Mouse (Mus musculus) v-Abl transformed pro-B cells (cell line): ENCODE measurements around the gene Cenpn.

Experiments
- in situ Hi-C, 2 experiments: fragments of 400-800 bp; cut with MboI; formaldehyde crosslinking; loops; one replicate each; pipeline ENCODE4 v1.15.1; 2025; ENCODE audit not compliant: unreplicated experiment in 2 of 2

Gene Cenpn

GRCm38 (mm10) chr8:116928588-116928987 lies 7.1 kb downstream of the Cenpn start:
- in situ Hi-C loops = loop anchor here in 1 of 2 experiments (5.0 kb wide), 1 partner anchor 544 kb away; no protein-coding TSS in a partner anchor

- in situ Hi-C loops = no loop called here
Measured at GRCm38 (mm10) chr8:116934976-116935375, 13.4 kb downstream of the Cenpn start.

- in situ Hi-C loops = no loop called here
Measured at GRCm38 (mm10) chr8:116935506-116935905, 14.0 kb downstream of the Cenpn start.

GRCm38 (mm10) chr8:116942284-116943058 lies 20.9 kb downstream of the Cenpn start:
- in situ Hi-C loops = loop anchor here (5.0 kb wide), 1 partner anchor 35 kb away; the partner anchor contains the start of gene 1700030J22Rik (in 2 of the 2)

GRCm38 (mm10) chr8:116943161-116943554 lies 21.6 kb downstream of the Cenpn start, which contains the start of gene Atmin:
Atmin (plus strand) TSS chr8:116943393.
- in situ Hi-C loops = loop anchor here (5.0 kb wide), 1 partner anchor 34 kb away; the partner anchor contains the start of gene 1700030J22Rik (in 2 of the 2)

DNA sequence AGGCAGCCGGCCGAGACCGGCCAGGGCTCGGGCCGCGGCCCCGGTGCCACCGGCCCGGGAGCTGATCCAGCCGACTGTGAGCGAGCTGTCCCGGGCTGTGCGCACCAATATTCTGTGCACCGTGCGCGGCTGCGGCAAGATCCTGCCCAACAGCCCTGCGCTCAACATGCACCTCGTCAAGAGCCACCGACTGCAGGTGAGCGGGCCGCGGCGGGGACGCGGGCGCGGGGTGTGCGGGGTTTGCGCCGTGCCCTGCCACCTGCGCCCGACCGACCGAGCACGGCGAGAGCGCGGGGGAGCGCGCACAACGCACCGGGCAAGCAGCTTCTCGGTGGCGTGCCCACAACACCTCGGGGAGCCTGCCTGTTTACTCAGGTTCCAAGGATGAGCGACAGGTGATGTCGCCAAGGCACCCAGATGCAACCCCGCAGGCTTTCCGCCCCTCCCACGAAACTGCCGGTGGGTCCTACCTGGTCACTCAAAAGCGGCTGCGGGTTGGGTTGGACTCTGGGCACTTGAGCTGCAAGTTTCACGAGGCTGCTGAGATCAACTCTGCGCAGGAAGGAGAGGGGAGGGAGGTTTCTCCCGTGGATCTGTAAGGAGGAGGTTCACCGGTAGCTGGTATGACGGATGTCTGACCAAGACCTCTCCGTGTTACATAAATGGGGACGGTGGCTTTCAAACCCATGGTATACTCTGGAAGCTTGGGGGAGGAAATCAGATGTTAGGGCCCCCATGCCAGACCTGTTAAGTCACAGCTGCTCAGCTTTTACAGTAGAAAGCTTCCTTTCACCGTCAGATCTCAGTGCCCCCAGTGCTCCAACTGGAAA lies 22.2 kb downstream of the Cenpn start:
- in situ Hi-C loops = loop anchor here (5.0 kb wide), 1 partner anchor 34 kb away; the partner anchor contains the start of gene 1700030J22Rik (in 2 of the 2)

DNA sequence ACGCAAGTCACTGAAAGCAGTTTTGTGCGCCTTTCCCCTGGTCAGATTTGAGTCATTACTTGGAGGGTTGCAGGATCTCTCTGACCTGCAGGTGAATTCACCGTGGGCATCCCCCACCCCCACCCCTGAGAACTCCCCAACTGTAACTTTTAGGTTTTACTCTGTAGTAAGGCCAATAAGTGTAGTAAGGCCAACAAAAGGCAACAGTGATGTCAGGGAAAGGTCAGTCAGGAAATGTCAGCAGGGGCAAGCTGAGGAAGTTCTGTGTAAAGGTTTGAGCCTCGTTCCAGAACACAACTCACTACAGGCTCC lies 22.8 kb downstream of the Cenpn start:
- in situ Hi-C loops = loop anchor here (5.0 kb wide), 1 partner anchor 33 kb away; the partner anchor contains the start of gene 1700030J22Rik (in 2 of the 2)

- in situ Hi-C loops = no loop called here
Measured at GRCm38 (mm10) chr8:116945169-116945910, 23.8 kb downstream of the Cenpn start.

DNA sequence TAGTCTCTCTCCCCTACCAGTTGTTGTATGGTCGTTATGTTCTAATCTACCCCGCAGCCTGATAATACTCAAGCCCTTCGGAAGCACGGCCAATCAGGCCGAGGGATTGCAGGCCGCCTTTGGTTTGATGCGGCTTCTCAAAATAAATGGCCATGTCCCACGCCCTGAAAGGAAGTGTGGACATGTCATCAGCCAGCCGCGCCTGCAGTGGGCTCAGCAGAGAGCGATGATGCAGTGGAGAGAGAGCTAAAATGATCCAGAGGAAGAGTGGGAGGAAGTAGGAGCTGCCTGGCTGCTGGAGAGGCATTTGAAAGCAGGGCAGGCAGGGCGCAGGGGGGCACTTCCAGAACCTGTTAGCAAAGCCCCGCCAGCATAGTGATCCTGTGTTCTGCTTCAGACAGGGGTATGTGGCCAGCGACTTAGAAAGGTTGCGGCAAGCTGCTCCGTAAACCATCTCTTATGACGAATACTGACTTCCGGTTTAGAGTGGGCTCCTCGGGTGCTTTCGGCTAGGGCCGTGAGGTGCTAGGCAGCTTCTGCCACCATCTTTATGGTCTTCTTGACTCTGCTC lies 24.8 kb downstream of the Cenpn start:
- in situ Hi-C loops = no loop called here

DNA sequence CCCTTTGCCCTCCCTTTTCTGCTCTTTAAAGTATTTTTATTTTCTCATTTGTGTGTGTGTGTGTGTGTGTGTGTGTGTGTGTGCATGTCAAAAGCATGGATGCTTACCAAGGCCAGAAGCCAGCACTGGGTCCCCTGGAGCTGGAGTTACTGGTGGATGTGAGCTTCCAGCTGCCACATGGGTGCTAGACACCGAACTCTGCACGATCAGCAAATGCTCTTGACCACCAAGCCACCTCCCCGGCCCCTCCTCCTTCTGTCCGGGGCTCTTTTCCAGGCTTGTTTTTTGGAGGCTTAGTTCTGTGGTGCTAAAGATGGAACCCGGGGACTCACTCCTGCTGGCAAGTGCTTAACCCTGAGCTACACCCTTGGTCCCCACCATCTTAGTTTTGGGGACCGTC lies 25.3 kb downstream of the Cenpn start:
- in situ Hi-C loops = no loop called here

DNA sequence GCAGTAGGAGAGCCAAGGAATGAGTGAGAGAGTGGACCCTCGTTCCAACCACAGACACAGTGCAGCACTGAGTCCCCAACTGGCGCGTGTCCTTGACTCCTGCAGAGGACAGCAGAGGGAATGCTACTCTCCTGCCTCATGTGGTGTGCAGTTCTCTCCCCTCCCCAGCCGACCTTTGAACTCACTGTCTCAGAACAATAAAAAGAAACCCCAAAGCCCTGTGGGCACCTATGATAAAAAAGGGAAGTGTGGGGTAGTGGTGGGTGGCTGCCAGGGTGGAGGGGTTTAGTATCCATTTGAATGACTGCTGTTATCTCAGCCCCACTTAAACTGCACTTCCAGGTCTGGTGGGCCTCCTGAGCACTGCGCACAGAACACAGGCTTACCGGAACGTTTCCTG lies 26.1 kb downstream of the Cenpn start:
- in situ Hi-C loops = no loop called here

GRCm38 (mm10) chr8:116951369-116951768 lies 29.8 kb downstream of the Cenpn start:
- in situ Hi-C loops = no loop called here

DNA sequence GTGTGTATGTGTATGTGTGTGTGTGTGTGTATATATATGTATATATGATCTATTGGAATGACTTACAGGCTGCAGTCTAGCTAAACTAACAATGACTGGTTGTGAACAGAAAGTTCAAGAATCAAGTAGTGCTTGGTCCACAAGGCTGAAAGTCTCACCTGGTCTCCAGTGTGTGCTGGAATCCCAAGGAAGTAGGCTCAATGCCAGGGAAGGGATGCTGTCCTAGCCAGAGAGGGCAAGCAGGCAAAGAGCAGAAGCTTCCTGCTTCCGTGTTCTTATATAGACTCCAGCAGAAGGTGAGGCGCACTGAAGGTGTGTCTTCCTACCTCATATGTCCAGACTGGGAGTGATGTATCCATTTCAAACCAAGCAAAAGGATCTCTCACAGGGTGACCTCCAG lies 30.2 kb downstream of the Cenpn start:
- in situ Hi-C loops = no loop called here

- in situ Hi-C loops = no loop called here
Measured at GRCm38 (mm10) chr8:116952428-116952827, 30.9 kb downstream of the Cenpn start.

DNA sequence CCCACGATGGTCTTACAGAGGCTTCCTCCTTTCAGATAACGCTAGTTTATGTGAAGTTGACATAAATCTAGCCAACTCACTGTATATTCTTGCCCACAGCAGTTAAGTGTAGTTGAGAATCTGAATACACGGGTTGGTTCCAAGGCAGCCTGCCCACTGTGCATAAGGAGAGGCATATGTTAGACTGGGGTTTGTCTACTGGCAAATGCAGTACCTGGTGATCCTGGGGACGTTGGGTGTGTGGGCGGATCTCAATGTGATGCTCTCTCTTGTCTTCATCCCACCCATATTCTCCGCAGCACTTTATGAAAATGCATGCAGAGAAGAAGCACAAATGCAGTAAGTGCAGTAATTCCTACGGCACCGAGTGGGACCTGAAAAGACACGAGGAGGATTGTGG lies 32.9 kb downstream of the Cenpn start:
- in situ Hi-C loops = no loop called here

GRCm38 (mm10) chr8:116969531-116969930 lies 48.0 kb downstream of the Cenpn start:
- in situ Hi-C loops = no loop called here

DNA sequence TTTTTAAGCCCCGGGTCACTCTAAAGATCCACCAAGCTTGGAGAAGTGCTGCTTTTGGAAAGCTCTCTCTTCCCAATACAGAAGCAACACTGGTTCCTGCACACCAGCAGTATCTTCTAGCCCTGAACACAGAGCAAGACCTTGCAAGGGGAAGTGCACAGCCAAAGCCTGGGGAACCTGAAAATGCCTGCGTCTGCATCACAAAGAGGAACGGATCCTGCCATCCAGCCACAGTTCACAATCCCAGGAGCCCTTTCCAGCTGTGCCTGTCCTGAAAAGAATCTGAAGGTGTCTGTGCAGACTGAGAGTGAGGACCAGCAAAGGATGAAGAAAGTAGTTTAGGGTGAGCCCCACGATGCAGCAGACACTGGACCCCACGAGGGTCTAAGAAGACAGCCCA lies 53.5 kb downstream of the Cenpn start:
- in situ Hi-C loops = loop anchor here (5.0 to 25.0 kb wide), 2 partner anchors 33 to 113 kb away; partner anchors contain the start of gene Atmin (in 2 of the 2)

DNA sequence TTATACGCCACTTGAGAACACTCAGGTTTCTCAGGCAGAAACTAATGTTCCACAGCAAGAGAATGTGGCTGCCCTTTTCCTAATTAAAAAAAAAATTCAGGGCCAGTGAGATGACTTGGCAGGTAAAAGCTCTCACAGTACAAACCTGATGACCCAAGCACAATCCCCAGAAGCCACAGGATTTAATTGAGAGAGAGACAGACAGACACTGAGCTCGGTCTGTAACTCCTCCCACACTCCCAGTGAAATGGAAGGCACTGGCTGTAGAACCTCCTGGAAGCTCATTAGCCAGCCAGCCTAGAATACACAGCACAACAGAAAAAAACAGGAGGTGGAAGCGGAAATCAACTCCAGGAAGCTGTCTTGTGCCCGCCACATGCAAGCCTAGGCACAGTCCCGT lies 54.1 kb downstream of the Cenpn start:
- in situ Hi-C loops = loop anchor here (5.0 to 25.0 kb wide), 2 partner anchors 33 to 113 kb away; partner anchors contain the start of gene Atmin (in 2 of the 2)

DNA sequence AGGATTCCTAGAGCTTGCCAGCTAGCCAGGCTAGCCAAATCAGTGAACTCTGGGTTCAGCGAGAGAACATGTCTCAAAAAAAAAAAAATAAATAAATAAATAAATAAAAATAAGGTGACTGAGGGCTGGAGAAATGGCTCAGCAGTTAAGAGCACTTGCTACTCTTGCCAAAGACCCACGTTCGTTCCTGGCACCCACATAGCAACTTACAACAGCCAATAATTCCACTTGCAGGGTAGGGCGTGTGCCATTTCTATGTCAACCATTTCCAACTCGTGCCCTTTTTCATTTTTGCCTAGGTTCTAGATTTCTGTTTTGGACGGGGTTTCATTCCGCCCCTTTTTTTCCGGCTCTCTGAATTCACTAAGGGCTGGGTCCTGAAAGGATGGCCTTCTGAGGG lies 56.5 kb downstream of the Cenpn start:
- in situ Hi-C loops = loop anchor here (5.0 to 25.0 kb wide), 2 partner anchors 36 to 116 kb away; partner anchors contain the start of gene Atmin (in 2 of the 2)
